Mouse (Mus musculus): ENCODE measurements around the gene Hbq1a. TPM values are rescaled to one million over a fixed set of nuclear protein-coding genes. Genes with fewer than 3 reads are reported as not detected.

The Hbq1a gene
- polyA plus RNA-seq, 1 experiment: not detected

DNA sequence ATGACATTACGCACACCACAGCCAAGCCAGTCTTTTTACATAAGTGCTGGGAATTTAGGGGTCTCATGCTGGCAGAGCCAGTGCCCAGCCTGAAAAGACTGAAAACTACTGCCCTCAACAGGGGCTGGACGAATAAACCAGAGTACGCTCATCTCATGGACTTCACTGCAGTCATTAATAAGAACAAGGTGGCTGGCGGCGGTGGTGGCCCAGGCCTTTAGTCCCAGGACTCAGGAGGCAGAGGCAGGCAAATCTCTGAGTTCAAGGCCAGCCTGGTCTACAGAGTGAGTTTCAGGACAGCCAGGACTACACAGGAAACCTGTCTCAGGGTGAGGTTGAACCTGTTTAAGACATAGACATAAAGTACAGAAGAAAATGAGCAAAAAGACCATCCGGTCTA lies 33.7 kb upstream of the Hbq1a start:
- no peak for TF ChIP-seq CTCF (IDR thresholded peaks at IDR 0.05; ENCODE audit: control insufficient read depth, insufficient read depth, insufficient replicate concordance, low read depth, low read length)
- TF ChIP-seq POLR2A (IDR thresholded peaks at IDR 0.05; ENCODE audit: control insufficient read depth, low read depth, low read length): no peak
- no peaks in the 10 kb centered on the region for H3K36me3 ChIP-seq (ENCODE audit: control insufficient read depth, insufficient read depth, low read length)
- H3K27me3 ChIP-seq (ENCODE audit: control insufficient read depth, insufficient read depth, low read length): no peaks in the 10 kb centered on the region
- H3K27ac ChIP-seq (ENCODE audit: control insufficient read depth, insufficient read depth, low read depth, low read length): no peak overlapping the region
- H3K4me1 ChIP-seq (ENCODE audit: control insufficient read depth, insufficient read depth, low read length): peaks cover 4% of the 10 kb centered on the region
- no peak overlapping the region for H3K4me3 ChIP-seq (ENCODE audit: control insufficient read depth, low read depth, low read length)

GRCm38 (mm10) chr11:32266776-32267175 lies 33.1 kb upstream of the Hbq1a start:
- peak overlapping the region; percentile 94 for H3K4me3 ChIP-seq (ENCODE audit: control insufficient read depth, low read depth, low read length)
- H3K36me3 ChIP-seq (ENCODE audit: control insufficient read depth, insufficient read depth, low read length): no peaks in the 10 kb centered on the region
- peaks cover 4% of the 10 kb centered on the region for H3K4me1 ChIP-seq (ENCODE audit: control insufficient read depth, insufficient read depth, low read length)
- no peak overlapping the region for H3K27ac ChIP-seq (ENCODE audit: control insufficient read depth, insufficient read depth, low read depth, low read length)
- H3K27me3 ChIP-seq (ENCODE audit: control insufficient read depth, insufficient read depth, low read length): no peaks in the 10 kb centered on the region
- TF ChIP-seq POLR2A (IDR thresholded peaks at IDR 0.05; ENCODE audit: control insufficient read depth, low read depth, low read length) (no peak), CTCF (IDR thresholded peaks at IDR 0.05; ENCODE audit: control insufficient read depth, insufficient read depth, insufficient replicate concordance, low read depth, low read length) (no peak)

DNA sequence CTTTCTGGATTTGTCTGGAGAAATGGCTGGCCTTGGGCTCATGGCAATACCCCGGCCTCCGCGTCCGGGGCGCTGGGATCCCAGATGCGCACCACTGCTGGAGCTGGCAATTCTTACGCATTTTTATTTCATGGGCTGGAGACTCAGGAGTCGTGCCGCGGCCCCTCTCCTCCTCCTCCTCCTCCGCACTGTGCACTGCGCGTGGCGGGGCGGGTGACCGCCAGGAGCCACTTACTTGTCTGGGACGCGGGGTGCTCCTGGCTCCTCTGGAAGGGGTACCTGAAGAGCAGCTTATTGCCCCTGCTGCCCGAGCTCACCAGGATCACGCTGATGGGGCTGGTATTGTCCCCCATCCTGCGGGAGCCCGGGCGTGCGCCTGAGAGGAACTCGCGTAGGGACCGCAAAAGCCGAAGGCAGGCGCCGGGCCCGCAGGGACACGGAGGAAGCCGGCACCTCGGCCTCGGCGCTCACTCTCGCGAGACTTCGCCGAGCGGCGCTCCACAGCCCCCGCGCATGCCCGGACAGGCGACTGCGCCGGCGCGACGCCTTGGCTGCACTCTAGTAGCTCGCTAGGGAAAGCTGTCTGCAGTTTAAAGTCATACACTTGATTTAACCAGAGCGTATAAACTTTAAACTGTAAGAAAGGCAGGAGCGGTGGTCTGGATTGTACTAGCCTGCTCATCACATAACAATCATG lies 32.5 kb upstream of the Hbq1a start, which contains the start of gene Nprl3:
Gene Nprl3 (minus strand): TSS at position 520 of the 697 bp plus-strand sequence.
- H3K4me1 ChIP-seq (ENCODE audit: control insufficient read depth, insufficient read depth, low read length): peaks cover 4% of the 10 kb centered on the region
- no peaks in the 10 kb centered on the region for H3K27me3 ChIP-seq (ENCODE audit: control insufficient read depth, insufficient read depth, low read length)
- no peaks in the 10 kb centered on the region for H3K36me3 ChIP-seq (ENCODE audit: control insufficient read depth, insufficient read depth, low read length)
- TF ChIP-seq POLR2A (IDR thresholded peaks at IDR 0.05; ENCODE audit: control insufficient read depth, low read depth, low read length) (peak; percentile 94), CTCF (IDR thresholded peaks at IDR 0.05; ENCODE audit: control insufficient read depth, insufficient read depth, insufficient replicate concordance, low read depth, low read length) (no peak)
- H3K27ac ChIP-seq (ENCODE audit: control insufficient read depth, insufficient read depth, low read depth, low read length): peak within 1 kb of the TSS; percentile 88
- H3K4me3 ChIP-seq (ENCODE audit: control insufficient read depth, low read depth, low read length): peak within 1 kb of the TSS; percentile 94

DNA sequence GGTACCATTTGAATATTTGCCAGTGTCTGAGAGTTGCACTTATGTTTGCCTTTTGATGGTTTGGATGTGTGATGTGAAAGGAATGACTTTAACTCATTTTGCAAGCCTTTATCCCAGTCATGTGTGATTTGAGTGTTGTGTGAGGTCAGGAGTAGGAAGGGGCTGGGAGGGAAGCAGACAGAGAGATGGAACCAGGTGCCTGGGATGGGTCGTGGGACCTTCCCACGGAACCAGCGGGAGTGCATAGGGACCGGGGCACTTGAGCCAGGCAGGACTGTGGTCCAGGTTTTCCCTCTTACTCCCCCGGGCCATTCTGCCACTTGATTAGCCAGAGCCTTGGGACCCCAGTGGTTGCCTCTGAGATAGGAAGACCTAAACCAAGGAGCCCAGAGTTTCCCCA lies 31.9 kb upstream of the Hbq1a start:
- TF ChIP-seq POLR2A (IDR thresholded peaks at IDR 0.05; ENCODE audit: control insufficient read depth, low read depth, low read length) (no peak), CTCF (IDR thresholded peaks at IDR 0.05; ENCODE audit: control insufficient read depth, insufficient read depth, insufficient replicate concordance, low read depth, low read length) (no peak)

DNA sequence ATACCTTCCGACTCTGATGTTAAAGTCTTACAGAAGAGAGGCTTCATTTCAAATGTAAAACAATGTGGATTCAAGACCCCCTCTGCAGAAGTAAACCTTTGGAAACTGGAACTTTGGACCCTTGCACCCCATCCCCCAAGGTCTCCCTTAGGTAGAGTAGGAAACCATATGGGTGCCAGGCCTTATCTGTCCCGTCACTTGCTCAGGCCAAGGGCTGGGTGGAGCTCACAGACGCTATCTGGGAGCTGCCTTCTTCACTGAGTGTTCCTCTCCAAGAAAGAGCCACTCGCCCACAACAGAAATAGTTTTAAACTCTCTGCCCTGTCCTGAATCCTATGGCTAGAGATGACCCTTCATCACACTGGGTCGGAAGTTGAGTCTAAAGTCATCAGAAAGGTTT lies 30.9 kb upstream of the Hbq1a start:
- TF ChIP-seq CTCF (IDR thresholded peaks at IDR 0.05; ENCODE audit: control insufficient read depth, insufficient read depth, insufficient replicate concordance, low read depth, low read length): no peak
- no peak for TF ChIP-seq POLR2A (IDR thresholded peaks at IDR 0.05; ENCODE audit: control insufficient read depth, low read depth, low read length)
- Histone ChIP-seq H3K27me3 (ENCODE audit: control insufficient read depth, insufficient read depth, low read length) (no peaks in the 10 kb centered on the region), H3K4me3 (ENCODE audit: control insufficient read depth, low read depth, low read length) (no peak overlapping the region), H3K4me1 (ENCODE audit: control insufficient read depth, insufficient read depth, low read length) (peaks cover 4% of the 10 kb centered on the region), H3K27ac (ENCODE audit: control insufficient read depth, insufficient read depth, low read depth, low read length) (no peak overlapping the region), H3K36me3 (ENCODE audit: control insufficient read depth, insufficient read depth, low read length) (no peaks in the 10 kb centered on the region)

More for the DNA sequence above, 31.9 kb upstream of the Hbq1a start:
- H3K36me3 ChIP-seq (ENCODE audit: control insufficient read depth, insufficient read depth, low read length): no peaks in the 10 kb centered on the region
- peaks cover 4% of the 10 kb centered on the region for H3K4me1 ChIP-seq (ENCODE audit: control insufficient read depth, insufficient read depth, low read length)
- H3K4me3 ChIP-seq (ENCODE audit: control insufficient read depth, low read depth, low read length): peak overlapping the region; percentile 94; the same call in 1 of the 2 replicates
- no peaks in the 10 kb centered on the region for H3K27me3 ChIP-seq (ENCODE audit: control insufficient read depth, insufficient read depth, low read length)
- H3K27ac ChIP-seq (ENCODE audit: control insufficient read depth, insufficient read depth, low read depth, low read length): peak overlapping the region; percentile 21; the same call in 1 of the 2 replicates

DNA sequence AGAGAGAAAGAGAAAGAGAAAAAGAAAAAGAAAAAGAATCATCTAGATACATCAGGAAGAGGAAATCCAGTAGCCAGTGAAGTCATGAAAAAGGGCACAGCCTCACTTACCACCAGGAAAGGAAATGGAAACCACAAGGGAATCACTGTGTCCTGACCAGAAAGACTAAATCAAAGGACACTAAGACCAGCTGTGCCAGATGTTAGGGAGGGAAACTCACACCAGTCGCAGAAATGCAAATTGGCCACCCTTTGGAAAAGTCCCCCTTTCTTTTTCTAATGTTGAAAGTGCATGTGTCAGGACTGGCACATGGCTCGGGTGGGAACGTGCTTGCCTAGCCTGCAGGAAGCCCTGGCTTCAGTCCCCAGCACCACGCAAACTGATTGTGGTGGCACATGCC lies 28.7 kb upstream of the Hbq1a start:
- no peak overlapping the region for H3K4me3 ChIP-seq (ENCODE audit: control insufficient read depth, low read depth, low read length)
- no peak overlapping the region for H3K27ac ChIP-seq (ENCODE audit: control insufficient read depth, insufficient read depth, low read depth, low read length)
- no peak for TF ChIP-seq POLR2A (IDR thresholded peaks at IDR 0.05; ENCODE audit: control insufficient read depth, low read depth, low read length)
- no peak for TF ChIP-seq CTCF (IDR thresholded peaks at IDR 0.05; ENCODE audit: control insufficient read depth, insufficient read depth, insufficient replicate concordance, low read depth, low read length)
- no peaks in the 10 kb centered on the region for H3K27me3 ChIP-seq (ENCODE audit: control insufficient read depth, insufficient read depth, low read length)
- H3K4me1 ChIP-seq (ENCODE audit: control insufficient read depth, insufficient read depth, low read length): peaks cover 4% of the 10 kb centered on the region
- H3K36me3 ChIP-seq (ENCODE audit: control insufficient read depth, insufficient read depth, low read length): no peaks in the 10 kb centered on the region

GRCm38 (mm10) chr11:32276347-32276746 lies 23.5 kb upstream of the Hbq1a start, which contains the start of gene Hba-x:
Hba-x (plus strand) TSS chr11:32276400.
- H3K27ac ChIP-seq (ENCODE audit: control insufficient read depth, insufficient read depth, low read depth, low read length): no peak within 1 kb of the TSS
- no peaks in the 10 kb centered on the region for H3K27me3 ChIP-seq (ENCODE audit: control insufficient read depth, insufficient read depth, low read length)
- no peak within 1 kb of the TSS for H3K4me3 ChIP-seq (ENCODE audit: control insufficient read depth, low read depth, low read length)
- H3K4me1 ChIP-seq (ENCODE audit: control insufficient read depth, insufficient read depth, low read length): no peaks in the 10 kb centered on the region
- H3K36me3 ChIP-seq (ENCODE audit: control insufficient read depth, insufficient read depth, low read length): no peaks in the 10 kb centered on the region
- no peak for TF ChIP-seq CTCF (IDR thresholded peaks at IDR 0.05; ENCODE audit: control insufficient read depth, insufficient read depth, insufficient replicate concordance, low read depth, low read length)
- no peak for TF ChIP-seq POLR2A (IDR thresholded peaks at IDR 0.05; ENCODE audit: control insufficient read depth, low read depth, low read length)
